Mouse (Mus musculus): ENCODE measurements around the gene Epor. TPM values are rescaled to one million over a fixed set of nuclear protein-coding genes. Genes with fewer than 3 reads are reported as not detected.

The Epor gene
- total RNA-seq (2023): not detected

GRCm38 (mm10) chr9:21963417-21963816 lies at the start of gene Epor:
Epor (minus strand) TSS chr9:21963506.

GRCm38 (mm10) chr9:22002194-22003162 lies 39.2 kb upstream of the Epor start, which contains the start of the genes Ccdc151 and Prkcsh:
Ccdc151 (minus strand) TSS chr9:22002634.
Prkcsh (plus strand) TSS chr9:22002806.

GRCm38 (mm10) chr9:21989230-21990110 lies 26.2 kb upstream of the Epor start, which contains the start of gene Rgl3:
Rgl3 (minus strand) TSS chr9:21989446.

GRCm38 (mm10) chr9:21955570-21956281 lies 7.6 kb downstream of the Epor start, which contains the start of gene Swsap1:
Swsap1 (plus strand) TSS chr9:21955755.

GRCm38 (mm10) chr9:21936692-21937570 lies 26.4 kb downstream of the Epor start, which contains the start of gene Plppr2:
Plppr2 (plus strand) TSS chr9:21937033.

GRCm38 (mm10) chr9:21927208-21927753 lies 36.0 kb downstream of the Epor start, which contains the start of the genes Ccdc159 and Tmem205:
Ccdc159 (plus strand) TSS chr9:21927471.
Tmem205 (minus strand) TSS chr9:21927556.

GRCm38 (mm10) chr9:21918035-21918592 lies 45.2 kb downstream of the Epor start, which contains the start of gene Rab3d:
Rab3d (minus strand) TSS chr9:21918192.

Other genes with a start within 250 kb of the Epor start
- gene Ldlr, start 240.0 kb downstream of the Epor start, total RNA-seq (2023): 24.1 TPM
- 2.7 TPM for gene Spc24, start 203.2 kb downstream of the Epor start, total RNA-seq (2023)
- not detected for gene Kank2, start 164.8 kb downstream of the Epor start, total RNA-seq (2023)
- not detected for gene Angptl8, start 128.0 kb downstream of the Epor start, total RNA-seq (2023)
- 7.0 TPM for gene Dock6, start 110.9 kb downstream of the Epor start, total RNA-seq (2023)
- gene Rab3d, start 45.3 kb downstream of the Epor start, total RNA-seq (2023): 10.0 TPM
- not detected for gene Ccdc159, start 36.0 kb downstream of the Epor start, total RNA-seq (2023)
- not detected for gene Tmem205, start 36.0 kb downstream of the Epor start, total RNA-seq (2023)
- gene Plppr2, start 26.5 kb downstream of the Epor start, total RNA-seq (2023): 0.31 TPM
- gene Swsap1, start 7.8 kb downstream of the Epor start, total RNA-seq (2023): 7.4 TPM
- gene Rgl3, start 25.9 kb upstream of the Epor start, total RNA-seq (2023): not detected
- gene Ccdc151, start 39.1 kb upstream of the Epor start, total RNA-seq (2023): not detected
- 93.5 TPM for gene Prkcsh, start 39.3 kb upstream of the Epor start, total RNA-seq (2023)
- gene Elavl3, start 88.5 kb upstream of the Epor start, total RNA-seq (2023): 0.18 TPM
- not detected for gene Gm49318, start 107.8 kb upstream of the Epor start, total RNA-seq (2023)
- gene Zfp653, start 107.9 kb upstream of the Epor start, total RNA-seq (2023): 28.6 TPM
- 26.7 TPM for gene Ecsit, start 121.9 kb upstream of the Epor start, total RNA-seq (2023)
- gene Cnn1, start 135.7 kb upstream of the Epor start, total RNA-seq (2023): not detected
- gene Elof1, start 153.7 kb upstream of the Epor start, total RNA-seq (2023): 25.6 TPM
- 239 TPM for gene Acp5, start 172.2 kb upstream of the Epor start, total RNA-seq (2023)
- 12.7 TPM for gene Pigyl, start 193.3 kb upstream of the Epor start, total RNA-seq (2023)
- not detected for gene Zfp872, start 224.6 kb upstream of the Epor start, total RNA-seq (2023)

Measured in CD8-positive naive resting alpha-beta T cell, adult 57 days (primary cell).